Mouse (Mus musculus) forebrain, embryonic 14.5 days (tissue): ENCODE measurements around the gene Gm20388. TPM values are rescaled to one million over a fixed set of nuclear protein-coding genes. Genes with fewer than 3 reads are reported as not detected.

ENCODE experiments used
- ATAC-seq: fragments of 200-750 bp; cut with Nextera tagmentation; 2 replicates; pipeline ENCODE4 v1.8.0; 2017; ENCODE audit warnings: mild to moderate bottlenecking, moderate library complexity
- DNase-seq: peaks from one replicate; pipeline ENCODE4 v3.0.0-alpha.2; 2015; ENCODE audit warnings: low spot score
- H3K27ac ChIP-seq: fragments of 300-500 bp; sonication (generic); 2 replicates; pipeline ENCODE4 v1.5.1; 2014; ENCODE audit warnings: low read depth, mild to moderate bottlenecking, control low read depth, low read length, moderate library complexity
- H3K27me3 ChIP-seq: fragments of 300-500 bp; sonication (generic); replicated peaks from 2 replicates; pipeline ENCODE4 v1.6.1; 2014; ENCODE audit warnings: low read length, control low read depth, mixed read lengths; ENCODE audit not compliant: control insufficient read depth, insufficient read depth
- H3K36me3 ChIP-seq: fragments of 300-500 bp; sonication (generic); 2 replicates; pipeline ENCODE4 v1.6.1; 2014; ENCODE audit warnings: low read length, control low read depth; ENCODE audit not compliant: control insufficient read depth, insufficient read depth
- H3K4me1 ChIP-seq: fragments of 300-500 bp; sonication (generic); 2 replicates; pipeline ENCODE4 v1.6.1; 2014; ENCODE audit warnings: antibody characterized with exemption, low read length, control low read depth; ENCODE audit not compliant: control insufficient read depth, insufficient read depth
- H3K4me2 ChIP-seq: fragments of 300-500 bp; sonication (generic); 2 replicates; pipeline ENCODE4 v1.6.1; 2014; ENCODE audit warnings: mild to moderate bottlenecking, control low read depth, low read length
- H3K4me3 ChIP-seq: fragments of 300-500 bp; sonication (generic); 2 replicates; pipeline ENCODE4 v1.5.1; 2014; ENCODE audit warnings: low read depth, low read length, control low read depth
- H3K9ac ChIP-seq: fragments of 300-500 bp; sonication (generic); 2 replicates; pipeline ENCODE4 v1.6.1; 2014; ENCODE audit warnings: mild to moderate bottlenecking, low read length, control low read depth, moderate library complexity
- H3K9me3 ChIP-seq: fragments of 300-500 bp; sonication (generic); replicated peaks from 2 replicates; pipeline ENCODE4 v1.6.1; 2016; ENCODE audit warnings: low read length, control low read depth, mixed read lengths; ENCODE audit not compliant: control insufficient read depth
- WGBS: fragments of 180-500 bp; shearing (Covaris S2); extraction: QIAGEN DNeasy Blood & Tissue Kit; methylation state at CpG from one replicate; pipeline ENCODE4 v1.1.7; 2014; 5-methylcytosine and 5-hydroxymethylcytosine counted together
- polyA plus RNA-seq: library from polyadenylated mRNA; unstranded; fragments of >200 nt; fragmentation: Nextera tagmentation; extraction: Ambion mirVana; gene quantifications from 2 replicates; pipeline ENCODE4 v1.2.1, GENCODE M21; 2014

The Gm20388 gene
- polyA plus RNA-seq, 1 experiment from 2014 or later: 7.4 TPM

- 82% methylated on average over 21 of the region's 21 CpGs for WGBS
- DNase-seq: no peak
Measured at GRCm38 (mm10) chr8:121262728-121263389, 1352.2 kb downstream of the Gm20388 start.

GRCm38 (mm10) chr8:121263390-121263775 lies 1352.7 kb downstream of the Gm20388 start:
- no peaks in the 10 kb centered on the region for H3K4me1 ChIP-seq
- H3K36me3 ChIP-seq: no peaks in the 10 kb centered on the region
- H3K27ac ChIP-seq: no peak overlapping the region
- DNase-seq: no peak
- H3K27me3 ChIP-seq: no peaks in the 10 kb centered on the region
- no peak overlapping the region for H3K9ac ChIP-seq
- WGBS: 53% methylated on average over 14 of the region's 14 CpGs
- ATAC-seq: no peak
- no peaks in the 10 kb centered on the region for H3K9me3 ChIP-seq
- H3K4me2 ChIP-seq: no peak overlapping the region
- H3K4me3 ChIP-seq: no peak overlapping the region

More at GRCm38 (mm10) chr8:121262728-121263389, 1352.2 kb downstream of the Gm20388 start:
- Histone ChIP-seq H3K27me3 (no peaks in the 10 kb centered on the region), H3K4me2 (no peak overlapping the region), H3K9ac (no peak overlapping the region), H3K4me3 (no peak overlapping the region), H3K9me3 (no peaks in the 10 kb centered on the region), H3K4me1 (no peaks in the 10 kb centered on the region), H3K36me3 (no peaks in the 10 kb centered on the region), H3K27ac (no peak overlapping the region)
- ATAC-seq: no peak

- no peaks in the 10 kb centered on the region for H3K9me3 ChIP-seq
- no peak overlapping the region for H3K4me2 ChIP-seq
- WGBS: 86% methylated on average over 9 of the region's 9 CpGs
Measured at GRCm38 (mm10) chr8:121264260-121264659, 1353.6 kb downstream of the Gm20388 start.

GRCm38 (mm10) chr8:121271542-121271941 lies 1360.9 kb downstream of the Gm20388 start:
- ATAC-seq (no peak), DNase-seq (no peak)
- no peaks in the 10 kb centered on the region for H3K4me1 ChIP-seq
- no peak overlapping the region for H3K4me3 ChIP-seq
- H3K9ac ChIP-seq: no peak overlapping the region
- H3K27me3 ChIP-seq: no peaks in the 10 kb centered on the region
- H3K9me3 ChIP-seq: no peaks in the 10 kb centered on the region
- WGBS: 55% methylated on average over 8 of the region's 8 CpGs
- no peaks in the 10 kb centered on the region for H3K36me3 ChIP-seq
- H3K27ac ChIP-seq: no peak overlapping the region
- H3K4me2 ChIP-seq: no peak overlapping the region

More at GRCm38 (mm10) chr8:121264260-121264659, 1353.6 kb downstream of the Gm20388 start:
- no peak overlapping the region for H3K9ac ChIP-seq
- H3K4me1 ChIP-seq: no peaks in the 10 kb centered on the region
- DNase-seq: no peak
- no peak for ATAC-seq
- H3K4me3 ChIP-seq: no peak overlapping the region
- no peaks in the 10 kb centered on the region for H3K36me3 ChIP-seq
- no peak overlapping the region for H3K27ac ChIP-seq
- H3K27me3 ChIP-seq: no peaks in the 10 kb centered on the region

- peak; percentile 82 for ATAC-seq
- WGBS: 66% methylated on average over 14 of the region's 14 CpGs
- Histone ChIP-seq H3K27me3 (no peaks in the 10 kb centered on the region), H3K4me2 (peak overlapping the region; percentile 26; the same call in 1 of the 2 replicates), H3K4me3 (no peak overlapping the region), H3K36me3 (no peaks in the 10 kb centered on the region), H3K4me1 (no peaks in the 10 kb centered on the region), H3K9ac (no peak overlapping the region), H3K27ac (no peak overlapping the region), H3K9me3 (no peaks in the 10 kb centered on the region)
- DNase-seq: peak; percentile 63
Measured at GRCm38 (mm10) chr8:121273195-121273594, 1362.6 kb downstream of the Gm20388 start.

GRCm38 (mm10) chr8:121273620-121274019 lies 1363.0 kb downstream of the Gm20388 start:
- DNase-seq: peak; percentile 66
- no peak overlapping the region for H3K4me2 ChIP-seq
- no peak overlapping the region for H3K27ac ChIP-seq
- H3K36me3 ChIP-seq: no peaks in the 10 kb centered on the region
- 66% methylated on average over 15 of the region's 15 CpGs for WGBS
- no peaks in the 10 kb centered on the region for H3K4me1 ChIP-seq
- H3K27me3 ChIP-seq: no peaks in the 10 kb centered on the region
- no peaks in the 10 kb centered on the region for H3K9me3 ChIP-seq
- no peak overlapping the region for H3K9ac ChIP-seq
- peak; percentile 72 for ATAC-seq
- H3K4me3 ChIP-seq: no peak overlapping the region

- H3K9me3 ChIP-seq: no peaks in the 10 kb centered on the region
- H3K36me3 ChIP-seq: no peaks in the 10 kb centered on the region
- 57% methylated on average over 9 of the region's 9 CpGs for WGBS
- DNase-seq (no peak), ATAC-seq (no peak)
- H3K9ac ChIP-seq: no peak overlapping the region
- H3K27me3 ChIP-seq: no peaks in the 10 kb centered on the region
- no peaks in the 10 kb centered on the region for H3K4me1 ChIP-seq
- H3K4me2 ChIP-seq: no peak overlapping the region
- H3K27ac ChIP-seq: no peak overlapping the region
- no peak overlapping the region for H3K4me3 ChIP-seq
Measured at GRCm38 (mm10) chr8:121280414-121280813, 1369.8 kb downstream of the Gm20388 start.

GRCm38 (mm10) chr8:121289346-121289745 lies 1378.7 kb downstream of the Gm20388 start:
- 80% methylated on average over 5 of the region's 5 CpGs for WGBS
- H3K36me3 ChIP-seq: no peaks in the 10 kb centered on the region
- no peaks in the 10 kb centered on the region for H3K27me3 ChIP-seq
- H3K4me2 ChIP-seq: no peak overlapping the region
- H3K9me3 ChIP-seq: no peaks in the 10 kb centered on the region
- H3K27ac ChIP-seq: no peak overlapping the region
- ATAC-seq: no peak
- H3K9ac ChIP-seq: no peak overlapping the region
- no peak for DNase-seq
- H3K4me1 ChIP-seq: peaks cover 12% of the 10 kb centered on the region
- no peak overlapping the region for H3K4me3 ChIP-seq

GRCm38 (mm10) chr8:121290547-121290946 lies 1379.9 kb downstream of the Gm20388 start:
- H3K4me1 ChIP-seq: peaks cover 12% of the 10 kb centered on the region
- no peak overlapping the region for H3K4me2 ChIP-seq
- no peak overlapping the region for H3K9ac ChIP-seq
- 38% methylated on average over 17 of the region's 17 CpGs for WGBS
- no peaks in the 10 kb centered on the region for H3K27me3 ChIP-seq
- no peak overlapping the region for H3K4me3 ChIP-seq
- DNase-seq: peak; percentile 66
- peak; percentile 21; the same call in 1 of the 2 replicates for ATAC-seq
- no peaks in the 10 kb centered on the region for H3K36me3 ChIP-seq
- H3K9me3 ChIP-seq: no peaks in the 10 kb centered on the region
- H3K27ac ChIP-seq: 0 out of 2 replicates have a peak overlapping the region, but pooled peaks have one; percentile 5
